Mouse (Mus musculus) liver, embryonic 14 days (tissue): ENCODE results near the gene Gm11020. TPM values are rescaled to one million over a fixed set of nuclear protein-coding genes. Genes with fewer than 3 reads are reported as not detected.

Experiments
- polyA plus RNA-seq: library from polyadenylated mRNA; depleted of rRNA; stranded (reverse); fragments of >200 nt; gene quantifications from 2 replicates; pipeline ENCODE4 v1.2.3, GENCODE M21; 2012; rRNA removed

Gene Gm11020
- polyA plus RNA-seq, result not detected in 2 replicates

DNA sequence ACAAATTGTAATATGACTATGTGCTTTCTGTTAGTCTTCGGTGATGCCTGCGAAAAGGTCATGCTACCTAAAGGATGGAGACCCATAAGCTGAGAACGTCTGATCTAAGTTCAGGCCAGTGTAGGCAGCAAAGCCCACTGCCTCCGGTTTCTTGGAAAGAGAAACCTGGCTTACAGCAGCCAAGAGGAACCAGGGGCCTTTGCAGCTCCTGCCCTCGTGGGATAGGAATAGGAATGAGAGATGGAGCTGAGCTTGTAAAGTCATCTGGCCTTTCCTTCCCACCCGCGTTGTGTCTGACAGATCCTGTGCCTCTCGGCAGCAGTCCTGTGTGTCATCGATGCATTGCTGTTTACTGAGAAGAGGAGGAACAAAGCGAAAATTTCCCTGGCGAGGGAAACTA, at the start of gene Gm11020:
Gene Gm11020 (plus strand): TSS at position 301 of the 400 bp plus-strand sequence.

DNA sequence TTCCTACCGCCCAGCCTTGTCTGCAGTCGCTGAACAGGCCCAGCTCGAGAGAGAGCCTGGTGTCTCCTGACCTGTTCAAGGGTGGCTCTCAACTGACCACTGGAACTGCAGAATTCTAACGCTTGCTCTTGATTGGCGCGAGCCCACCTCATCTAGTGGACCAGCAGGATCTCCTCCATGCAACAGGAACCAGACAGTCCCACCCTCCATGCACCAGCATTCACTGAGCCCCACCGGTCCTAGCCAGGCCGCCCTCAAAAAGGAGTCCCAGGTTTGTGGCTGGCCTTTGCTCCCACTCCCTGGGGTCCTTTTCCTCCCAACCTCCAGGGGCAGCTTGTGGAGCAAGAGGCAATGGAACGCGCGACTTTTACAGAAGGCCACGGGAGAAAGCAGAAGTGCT, 28.3 kb upstream of the Gm11020 start, which contains the start of gene Cmtm2a:
Gene Cmtm2a (minus strand): TSS at position 101 of the 400 bp plus-strand sequence.

DNA sequence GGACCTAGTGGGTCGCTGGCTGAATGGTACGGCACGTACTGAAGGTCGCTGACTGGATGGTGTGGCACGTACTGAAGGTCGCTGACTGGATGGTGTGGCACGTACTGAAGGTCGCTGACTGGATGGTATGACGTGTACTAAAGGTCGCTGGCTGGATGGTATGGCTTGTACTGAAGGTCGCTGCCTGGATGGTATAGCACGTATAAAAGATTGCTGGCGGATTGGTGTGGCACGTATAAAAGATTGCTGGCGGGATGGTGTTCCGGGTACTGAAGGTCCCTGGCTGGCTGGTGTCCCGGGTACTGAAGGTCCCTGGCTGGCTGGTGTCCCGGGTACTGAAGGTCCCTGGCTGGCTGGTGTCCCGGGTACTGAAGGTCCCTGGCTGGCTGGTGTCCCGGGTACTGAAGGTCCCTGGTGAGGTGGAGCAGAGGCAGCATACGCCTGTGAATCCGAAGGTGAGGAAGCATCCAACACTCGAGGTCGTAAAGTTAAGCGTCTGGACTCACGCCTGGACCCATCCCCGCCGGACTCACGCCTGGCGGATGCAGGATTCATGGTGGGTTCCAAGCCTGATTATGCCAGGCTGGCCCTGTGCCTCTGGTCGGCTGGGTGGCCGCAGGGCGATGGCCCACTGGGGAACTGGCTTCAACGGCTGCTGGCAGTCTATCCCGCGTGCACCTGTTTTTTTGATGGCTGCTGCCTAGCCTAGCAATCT, 11.8 kb upstream of the Gm11020 start, which contains the start of the genes Gm45711 and Cmtm1:
Gene Gm45711 (minus strand): TSS at position 641 of the 715 bp plus-strand sequence.
Gene Cmtm1 (minus strand): TSS at position 705 of the 715 bp plus-strand sequence.

DNA sequence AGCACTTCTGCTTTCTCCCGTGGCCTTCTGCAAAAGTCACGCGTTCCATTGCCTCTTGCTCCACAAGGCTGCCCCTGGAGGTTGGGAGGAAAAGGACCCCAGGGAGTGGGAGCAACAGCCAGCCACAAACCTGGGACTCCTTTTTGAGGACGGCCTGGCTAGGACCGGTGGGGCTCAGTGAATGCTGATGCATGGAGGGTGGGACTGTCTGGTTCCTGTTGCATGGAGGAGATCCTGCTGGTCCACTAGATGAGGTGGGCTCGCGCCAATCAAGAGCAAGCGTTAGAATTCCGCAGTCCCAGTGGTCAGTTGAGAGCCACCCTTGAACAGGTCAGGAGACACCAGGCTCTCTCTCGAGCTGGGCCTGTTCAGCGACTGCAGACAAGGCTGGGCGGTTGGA, 563 bp downstream of the Gm11020 start, which contains the start of gene Cmtm2b:
Gene Cmtm2b (plus strand): TSS at position 301 of the 400 bp plus-strand sequence.

DNA sequence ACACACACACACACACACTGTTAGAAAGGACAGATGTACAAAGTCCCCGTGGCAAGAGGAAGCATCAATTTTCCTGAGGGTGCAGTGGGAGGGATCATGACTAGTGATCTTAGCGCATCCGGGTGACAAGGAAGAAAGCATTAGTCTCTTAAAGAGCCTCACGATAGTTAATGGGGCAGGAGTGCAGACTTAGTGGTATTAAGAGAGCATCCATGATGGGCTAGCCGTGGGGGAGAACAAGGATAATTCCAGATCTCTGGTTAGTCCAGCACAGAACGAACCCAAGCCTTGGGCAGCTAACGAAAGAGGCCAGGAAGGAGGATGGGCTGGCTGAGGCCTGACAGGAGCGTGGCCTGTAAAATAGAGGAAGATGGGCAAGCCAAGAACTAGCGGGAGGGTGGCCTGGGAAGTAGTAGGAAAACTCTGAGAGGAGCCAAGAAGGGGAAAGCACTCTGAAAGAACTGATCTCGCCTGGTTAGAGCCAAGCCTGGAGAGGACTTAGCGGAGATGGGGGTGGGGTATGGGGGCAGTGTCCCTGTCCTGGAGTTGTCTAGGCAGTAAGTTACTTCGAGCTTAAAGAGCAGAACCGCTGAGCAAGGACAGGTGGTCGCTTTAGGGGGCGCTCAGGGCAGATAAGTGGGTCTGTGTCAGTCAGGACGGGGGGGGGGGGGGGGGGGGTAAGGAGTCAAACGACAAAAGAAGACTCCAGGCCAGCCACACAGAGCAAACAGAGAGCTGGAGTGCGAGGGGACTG, 18.0 kb downstream of the Gm11020 start, which contains the start of gene Cmtm3:
Gene Cmtm3 (plus strand): TSS at position 182 of the 754 bp plus-strand sequence.

Other genes with a start within 250 kb of the Gm11020 start
- 11.1 and 12.2 TPM in 2 replicates for gene Cdh5, start 219.9 kb upstream of the Gm11020 start, polyA plus RNA-seq
- 0.02 and 0.03 TPM in 2 replicates for gene Bean1, start 151.1 kb upstream of the Gm11020 start, polyA plus RNA-seq
- 3.5 and 4.3 TPM in 2 replicates for gene Tk2, start 73.0 kb upstream of the Gm11020 start, polyA plus RNA-seq
- gene Cklf, start 70.7 kb upstream of the Gm11020 start, polyA plus RNA-seq, result 12.9 and 13.1 TPM in 2 replicates
- gene Cmtm2a, start 28.4 kb upstream of the Gm11020 start, polyA plus RNA-seq, result not detected in 2 replicates
- not detected in 2 replicates for gene Gm45711, start 11.5 kb upstream of the Gm11020 start, polyA plus RNA-seq
- gene Cmtm1, start 11.4 kb upstream of the Gm11020 start, polyA plus RNA-seq, result not detected in 2 replicates
- gene Cmtm2b, start 663 bp downstream of the Gm11020 start, polyA plus RNA-seq, result not detected in 2 replicates
- gene Cmtm3, start 17.8 kb downstream of the Gm11020 start, polyA plus RNA-seq, result 11.8 and 14.0 TPM in 2 replicates
- gene Cmtm4, start 74.2 kb downstream of the Gm11020 start, polyA plus RNA-seq, result 1.7 and 2.1 TPM in 2 replicates
- 10.9 and 11.0 TPM in 2 replicates for gene Dync1li2, start 121.5 kb downstream of the Gm11020 start, polyA plus RNA-seq
- 0.01 and 0.02 TPM in 2 replicates for gene Terb1, start 188.3 kb downstream of the Gm11020 start, polyA plus RNA-seq
- 26.9 and 27.7 TPM in 2 replicates for gene Nae1, start 213.1 kb downstream of the Gm11020 start, polyA plus RNA-seq
- 3.9 and 4.9 TPM in 2 replicates for gene Car7, start 213.1 kb downstream of the Gm11020 start, polyA plus RNA-seq